Mouse (Mus musculus) olfactory bulb, adult 2 months (tissue): Measurements from ENCODE around the gene Lamtor1.

Source experiments
- CTCF ChIP-seq: fragments of 200-500 bp; IDR thresholded peaks from 2 replicates; pipeline ENCODE4 v1.5.1; 2012; ENCODE audit warnings: low read depth, mild to moderate bottlenecking, low read length, moderate library complexity; ENCODE audit not compliant: insufficient read depth
- POLR2A ChIP-seq: fragments of 200-500 bp; IDR thresholded peaks from 2 replicates; pipeline ENCODE4 v1.6.1; 2012; ENCODE audit warnings: mild to moderate bottlenecking, low read depth, low read length, moderate library complexity; ENCODE audit not compliant: insufficient read depth

GRCm38 (mm10) chr7:101967256-101967655 is 61.6 kb downstream of the Lamtor1 start:
- TF ChIP-seq POLR2A (no peak), CTCF (no peak)
